Mouse (Mus musculus) NIH3T3 (cell line): ENCODE measurements around the gene E130308A19Rik.
A peak's percentile ranks its signal among the peaks of the same experiment; 100 is the strongest.
"Not testable (repeated sequence)": the region's sequence is repeated elsewhere in the genome, so short reads cannot be mapped to it uniquely, and the experiment has no call there.

Experiments
- DNase-seq: peaks from one replicate; pipeline ENCODE4 v3.0.0-alpha.2; 2012; ENCODE audit warnings: low read depth

E130308A19Rik gene

DNA sequence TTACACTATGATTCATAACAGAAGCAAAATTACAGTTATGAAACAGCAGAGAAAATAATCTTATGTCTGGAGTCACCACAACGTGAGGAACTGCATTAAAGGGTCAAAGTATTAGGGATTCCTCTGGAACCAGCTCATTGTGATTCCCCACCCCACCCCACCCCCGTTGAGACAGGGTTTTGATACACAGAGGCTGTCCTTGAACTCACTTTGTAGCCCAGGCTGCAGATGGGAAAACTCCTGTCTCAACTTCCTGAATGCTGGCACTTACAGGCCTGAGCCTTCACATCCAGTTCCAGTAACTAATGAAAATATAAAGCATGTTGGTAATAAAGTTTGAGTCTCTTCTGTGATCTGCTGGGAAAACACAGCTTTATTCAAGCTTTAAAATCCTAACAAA lies 159.4 kb downstream of the E130308A19Rik start:
- no peak for DNase-seq

DNA sequence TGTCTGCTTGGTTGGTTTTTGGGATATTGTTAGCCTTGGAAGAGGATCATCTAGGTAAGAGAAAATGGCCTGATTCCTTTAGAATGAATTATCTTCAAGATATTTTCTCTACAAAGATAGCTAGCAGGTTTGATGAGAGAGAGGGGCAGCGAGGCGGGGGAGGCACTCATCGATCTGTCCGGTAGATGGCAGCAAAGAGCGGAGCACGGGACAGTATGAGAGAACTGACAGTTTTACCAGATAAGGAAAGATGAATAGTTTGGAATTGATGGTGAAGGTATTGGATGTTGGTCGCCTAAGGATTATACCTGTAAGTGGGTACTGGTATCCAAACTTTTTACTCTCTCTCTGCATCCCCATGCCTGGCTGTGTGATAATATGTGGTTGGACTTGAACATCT lies 160.7 kb downstream of the E130308A19Rik start:
- DNase-seq = peak; percentile 86

DNA sequence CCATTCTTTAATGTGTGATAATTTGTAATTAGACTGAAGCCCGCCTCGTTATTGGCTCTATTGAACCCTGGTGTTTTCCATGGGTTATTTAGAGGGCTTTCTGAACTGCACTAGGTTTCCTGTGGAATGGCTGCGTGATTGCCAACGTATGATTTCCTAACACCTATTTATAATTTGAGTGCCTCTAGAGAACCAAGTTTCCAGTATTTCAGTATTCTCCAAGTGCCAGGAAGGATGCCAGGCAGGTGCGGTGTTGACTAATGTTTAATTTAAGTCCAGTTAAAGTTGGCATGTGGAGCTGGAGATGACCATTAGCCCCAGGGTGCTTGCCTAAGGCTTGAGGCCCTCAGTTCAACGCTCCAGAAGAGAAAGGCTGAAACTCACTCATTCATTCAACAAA lies 161.1 kb downstream of the E130308A19Rik start:
- DNase-seq = peak; percentile 49

DNA sequence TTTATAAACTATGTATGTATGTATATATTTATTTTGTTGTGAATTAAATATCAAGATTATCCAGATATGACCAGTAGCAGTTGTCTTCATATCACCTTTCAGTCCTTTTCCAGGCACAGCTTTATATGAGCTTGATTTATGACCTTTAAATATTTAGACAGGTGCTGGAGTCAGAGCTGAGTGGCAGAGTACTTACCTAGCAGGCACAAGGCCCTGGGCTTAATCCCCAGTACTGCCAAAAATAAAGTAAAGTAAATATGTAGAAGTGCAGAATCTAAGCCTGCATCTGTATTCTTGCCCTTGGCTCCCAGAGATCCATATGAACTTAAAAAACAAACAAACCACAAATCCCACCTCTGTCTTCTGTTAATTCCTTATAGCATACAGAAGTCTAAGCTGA lies 163.0 kb downstream of the E130308A19Rik start:
- DNase-seq = no peak

DNA sequence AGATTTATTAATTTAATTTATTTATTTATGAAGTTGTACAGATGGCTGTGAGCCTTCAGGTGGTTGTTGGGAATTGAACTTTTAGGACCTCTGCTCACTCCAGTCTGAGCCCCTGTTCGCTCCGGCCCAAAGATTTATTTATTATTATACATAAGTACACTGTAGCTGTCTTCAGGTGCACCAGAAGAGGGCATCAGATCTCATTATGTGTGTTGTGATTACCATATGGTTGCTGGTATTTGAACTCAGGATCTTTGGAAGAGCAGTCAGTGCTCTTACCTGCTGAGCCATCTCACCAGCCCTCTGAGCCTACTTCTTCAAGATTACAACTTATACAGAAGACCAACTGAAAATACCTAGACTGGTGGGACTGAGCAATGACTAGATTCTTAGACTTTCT lies 167.6 kb downstream of the E130308A19Rik start:
- DNase-seq = not testable (repeated sequence)

DNA sequence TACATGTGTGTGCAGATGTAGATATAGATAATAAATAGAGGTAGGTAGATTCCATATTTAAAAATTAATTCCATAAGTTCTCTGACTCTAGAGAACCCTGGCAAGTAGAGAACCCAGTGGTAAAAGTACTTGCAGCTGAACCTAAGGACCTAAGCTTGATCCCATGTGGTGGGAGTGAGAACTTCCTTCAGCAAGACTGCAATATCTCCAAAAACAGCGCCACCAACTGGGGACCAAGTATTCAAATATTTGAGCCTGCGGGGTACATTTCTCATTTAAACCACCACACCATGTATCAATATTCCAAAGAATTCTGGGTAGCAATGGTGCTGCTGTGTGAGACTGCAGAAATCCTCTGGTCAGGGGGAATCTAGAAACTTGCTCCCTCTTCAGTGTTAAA lies 168.1 kb downstream of the E130308A19Rik start:
- DNase-seq = no peak

DNA sequence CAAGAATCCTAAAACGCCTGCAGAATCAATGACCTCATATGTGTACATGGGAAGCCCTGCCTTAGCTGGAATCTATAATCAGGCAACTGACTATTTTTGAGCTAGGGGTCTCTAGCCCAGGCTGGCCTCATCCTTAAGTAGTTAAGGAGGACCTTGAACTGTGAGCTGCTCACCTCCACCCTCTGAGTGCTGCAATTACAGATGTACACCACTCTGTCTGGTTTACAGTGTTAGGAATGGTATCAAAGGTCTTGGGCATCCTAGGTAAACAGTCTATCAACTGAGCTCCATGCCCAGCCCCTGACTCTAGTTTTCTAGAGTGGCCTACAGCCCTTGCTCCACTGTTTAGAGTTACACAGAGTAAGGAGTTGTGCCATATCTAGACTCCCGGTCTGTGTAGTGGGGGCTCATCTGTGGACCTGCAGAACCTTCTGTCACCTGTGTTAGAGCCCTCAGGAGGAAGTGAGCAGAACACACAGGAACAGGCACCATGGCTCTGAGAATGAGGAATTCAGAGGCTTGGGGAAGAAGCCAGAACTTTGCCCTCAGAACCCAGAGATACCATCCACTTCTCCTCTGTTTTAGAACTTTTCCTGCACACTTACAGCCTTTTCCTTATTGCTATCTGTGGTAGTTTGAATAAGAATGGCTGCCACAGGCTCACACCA lies 169.9 kb downstream of the E130308A19Rik start:
- DNase-seq = no peak

DNA sequence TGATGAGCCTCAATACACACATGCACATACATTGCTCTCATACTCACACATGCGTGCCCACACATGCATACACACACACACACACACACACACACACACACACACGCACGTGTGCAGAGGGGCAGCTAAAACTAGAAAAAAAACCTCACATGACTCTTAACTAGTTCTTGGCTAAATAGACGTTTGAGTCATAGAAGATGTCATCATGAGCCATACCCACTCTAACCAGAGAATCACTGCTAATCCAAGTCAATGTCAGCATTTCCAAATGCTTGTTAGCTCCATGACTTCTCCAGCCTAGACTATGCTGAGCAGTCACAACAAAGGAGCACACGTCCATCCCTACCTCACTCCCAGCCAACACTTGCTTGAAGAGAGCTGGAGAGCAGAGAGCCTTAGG lies 174.2 kb downstream of the E130308A19Rik start:
- peak; percentile 78 for DNase-seq

DNA sequence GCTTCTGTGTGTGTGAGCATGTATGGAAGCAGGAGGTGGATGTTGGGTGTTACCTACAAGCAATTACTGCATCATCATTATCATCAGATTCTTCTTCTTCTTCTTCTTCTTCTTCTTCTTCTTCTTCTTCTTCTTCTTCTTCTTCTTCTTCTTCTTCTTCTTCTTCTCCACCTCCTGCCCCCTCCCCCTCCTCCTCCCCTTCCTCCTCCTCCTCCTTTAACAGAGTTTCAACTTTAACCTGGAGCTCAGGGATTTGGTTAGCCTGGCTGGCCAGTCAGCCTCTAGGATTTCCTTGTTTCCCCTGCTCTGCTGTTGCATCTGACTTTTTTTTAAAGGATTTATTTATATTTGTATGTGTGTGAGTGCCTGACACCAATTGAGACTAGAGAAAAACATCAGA lies 175.5 kb downstream of the E130308A19Rik start, which contains the start of gene Inip:
TSS of gene Inip (minus strand) at position 101 of the 400 bp plus-strand sequence.
- no peak for DNase-seq

DNA sequence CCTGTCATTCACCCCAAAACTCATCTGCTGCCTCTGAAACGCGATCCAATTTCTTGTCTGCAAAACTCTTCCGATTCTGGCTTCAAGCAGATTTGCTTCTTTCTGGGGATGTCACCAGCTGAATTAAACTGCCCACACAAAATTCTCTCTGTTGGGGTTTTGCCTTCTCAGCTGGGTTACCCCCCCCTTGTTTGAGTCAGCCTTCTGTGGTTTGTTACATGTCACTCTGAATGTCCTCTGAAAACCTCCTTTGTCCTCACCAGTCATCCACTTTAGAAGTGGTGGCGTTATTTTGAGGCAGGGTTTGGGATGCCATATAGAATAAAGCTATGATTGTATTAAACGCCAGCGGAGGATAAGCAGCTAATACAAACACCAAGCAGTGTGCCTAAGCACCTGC lies 176.1 kb downstream of the E130308A19Rik start:
- no peak for DNase-seq

DNA sequence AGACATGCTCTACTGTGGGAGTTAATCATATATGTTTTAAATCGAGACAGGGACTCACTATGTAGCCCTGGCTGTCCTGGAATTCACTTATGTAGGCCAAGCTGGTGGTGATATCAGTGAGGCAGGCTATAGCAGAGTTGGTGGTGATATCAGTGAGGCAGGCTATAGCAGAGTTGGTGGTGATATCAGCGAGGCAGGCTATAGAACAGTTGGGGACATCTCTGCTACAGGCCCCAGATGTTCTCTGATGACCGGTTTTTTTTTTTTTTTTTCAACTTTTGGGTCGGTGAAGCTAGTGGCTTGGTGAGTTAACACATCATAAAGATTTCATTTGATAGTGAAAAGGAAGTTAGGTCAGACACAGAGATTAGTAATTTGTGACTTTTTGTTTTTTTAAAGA lies 176.8 kb downstream of the E130308A19Rik start:
- no peak for DNase-seq

DNA sequence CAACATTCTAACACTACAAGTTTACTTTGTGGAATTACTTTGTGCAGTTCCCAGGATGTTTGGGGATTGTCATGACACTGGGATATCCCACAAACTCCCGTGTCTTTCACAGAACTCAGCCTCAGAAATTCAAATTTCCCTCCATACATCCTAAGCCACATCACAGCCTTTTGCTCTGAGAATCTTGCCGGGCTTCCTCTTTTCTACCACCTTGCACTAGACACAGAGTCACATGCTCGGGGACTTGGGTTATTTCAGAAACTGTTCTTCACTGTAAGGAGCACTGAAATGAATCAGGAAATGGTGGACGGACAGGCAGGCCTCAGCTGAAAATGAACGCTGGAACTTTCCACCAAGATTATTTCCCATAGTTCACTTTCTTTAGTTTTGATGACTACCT lies 177.3 kb downstream of the E130308A19Rik start:
- no peak for DNase-seq

DNA sequence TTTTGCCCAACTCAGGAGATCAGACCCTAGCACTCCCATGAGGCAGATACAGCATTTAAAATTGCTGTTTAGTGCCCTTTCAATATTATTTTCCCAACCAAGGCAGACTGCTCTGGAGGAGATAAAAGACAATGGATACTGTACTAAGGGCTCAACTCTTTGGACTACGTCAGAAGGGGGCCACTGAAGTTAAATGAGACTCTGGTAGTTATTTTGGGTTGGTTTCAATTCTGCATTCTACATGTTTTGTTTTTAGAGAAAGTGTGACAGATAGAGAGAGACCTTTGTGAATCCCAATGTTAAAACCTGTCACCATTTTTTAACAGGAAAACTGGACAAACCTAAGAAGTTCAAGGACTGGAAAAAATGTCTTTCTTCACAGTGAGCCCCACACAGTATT lies 178.7 kb downstream of the E130308A19Rik start:
- no peak for DNase-seq

DNA sequence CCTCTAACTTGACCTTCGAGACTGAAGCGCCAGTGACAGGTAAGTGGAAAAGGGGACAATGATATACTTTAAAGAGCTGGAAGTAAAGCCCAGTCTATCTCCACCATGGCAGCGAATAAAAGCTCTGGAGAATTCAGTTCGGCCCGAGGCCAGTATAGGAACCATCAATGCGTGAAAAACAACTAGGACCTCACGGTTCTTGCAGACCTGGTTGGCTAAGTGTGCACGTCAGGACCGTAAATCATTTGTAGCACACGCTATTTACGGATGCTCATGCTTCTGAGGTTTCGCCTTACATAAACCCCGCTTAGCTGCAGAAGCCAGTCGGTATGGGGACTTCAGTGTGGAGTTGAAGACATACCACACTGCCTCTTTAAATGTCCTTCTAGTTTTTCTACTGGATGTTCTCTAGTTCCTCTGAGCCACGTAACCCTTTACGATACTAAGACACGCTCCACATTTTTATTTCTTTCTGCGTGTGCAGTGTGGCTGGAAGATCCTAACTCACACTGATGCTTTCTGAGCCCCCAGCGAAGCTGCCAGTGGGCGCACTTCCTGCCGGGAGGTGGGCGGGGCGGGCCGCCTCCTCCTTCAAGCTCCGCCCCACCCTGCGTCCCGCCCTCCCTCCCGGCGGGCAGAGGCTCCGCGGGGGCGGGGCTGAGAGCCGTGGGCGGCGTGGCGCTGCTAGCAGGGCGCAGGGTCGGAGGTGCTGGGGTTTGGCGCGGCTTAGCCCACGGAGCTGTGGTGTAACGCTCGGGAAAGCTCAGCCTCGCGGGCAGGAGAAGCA lies 179.4 kb downstream of the E130308A19Rik start, which contains the start of gene Snx30:
TSS of gene Snx30 (plus strand) at position 660 of the 787 bp plus-strand sequence.
- DNase-seq = peak; percentile 98

DNA sequence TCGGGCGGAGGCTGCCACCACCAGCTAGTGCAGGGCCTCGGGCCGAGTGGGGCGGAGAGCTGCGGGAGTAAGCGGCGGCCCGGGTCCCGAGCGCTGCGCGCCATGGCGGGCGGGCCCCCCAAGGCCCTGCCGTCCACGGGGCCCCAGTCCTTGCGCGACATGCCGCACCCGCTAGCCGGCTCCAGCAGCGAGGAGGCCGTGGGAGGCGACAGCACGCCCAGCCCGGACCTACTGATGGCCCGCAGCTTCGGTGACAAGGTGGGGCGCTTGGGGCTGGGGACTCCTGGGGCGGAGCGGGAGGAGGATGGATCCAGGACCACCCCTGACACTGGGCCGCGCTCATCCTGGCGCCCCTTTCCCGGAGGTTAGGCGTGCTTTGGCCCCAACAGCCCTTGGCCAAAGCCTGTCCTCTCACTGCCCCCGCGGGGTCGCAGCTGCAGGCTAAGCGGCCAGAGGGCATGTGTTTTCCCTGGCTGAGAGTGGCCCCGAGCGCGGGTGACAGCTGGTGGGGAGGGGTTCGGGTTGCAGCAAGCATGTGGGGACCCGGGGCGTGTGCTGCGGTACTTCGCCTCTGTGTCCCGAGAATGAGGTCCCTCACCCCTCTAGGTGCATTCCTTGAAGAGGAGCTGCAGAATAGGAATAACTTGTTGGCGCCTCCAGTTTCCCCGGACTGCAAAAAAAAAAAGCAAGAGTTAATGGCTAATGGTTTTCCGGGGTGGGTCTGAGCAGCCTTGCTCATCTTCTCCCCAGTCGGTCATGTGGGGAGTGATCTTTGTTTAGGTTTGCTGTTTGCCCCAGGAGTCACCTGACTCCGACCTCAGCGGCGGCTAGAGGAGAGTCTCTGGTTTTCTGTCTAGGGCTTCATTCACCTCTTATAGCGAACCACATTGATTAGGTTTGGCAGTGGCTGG lies 180.2 kb downstream of the E130308A19Rik start:
- peak; percentile 70 for DNase-seq

DNA sequence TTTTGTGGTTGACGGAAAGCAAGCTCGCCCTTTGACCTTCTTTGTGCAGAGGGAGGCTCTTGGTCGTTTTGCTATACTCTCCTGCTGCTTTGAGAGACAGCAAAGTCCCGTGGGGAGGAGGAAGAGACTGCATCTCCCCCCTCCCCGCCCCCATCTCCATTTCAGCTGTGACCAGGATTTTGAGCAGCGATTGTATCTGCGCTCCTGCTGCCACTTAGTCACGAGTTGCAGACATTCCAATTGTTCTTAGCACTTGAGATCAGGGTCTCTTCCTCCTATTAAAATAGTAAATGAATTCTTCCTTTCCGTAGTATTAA lies 180.8 kb downstream of the E130308A19Rik start:
- no peak for DNase-seq

DNA sequence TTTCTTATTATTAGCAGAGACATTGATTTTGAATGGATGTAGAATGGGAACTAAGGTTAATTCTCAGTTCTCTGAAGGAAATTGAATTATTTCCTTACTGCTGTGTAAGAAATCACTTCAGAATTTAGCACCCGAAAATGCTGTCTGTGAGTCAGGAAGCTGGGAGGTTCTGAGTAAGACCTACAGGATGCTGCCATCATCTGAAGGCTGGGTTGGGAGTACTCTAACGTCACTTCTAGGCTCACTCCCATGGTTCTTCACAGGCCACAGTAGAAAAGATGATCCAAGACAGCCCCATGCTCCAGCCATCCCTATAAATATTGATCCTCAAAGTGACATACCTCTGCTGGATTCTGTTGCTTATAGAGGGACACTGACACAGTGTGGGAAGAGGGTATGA lies 181.5 kb downstream of the E130308A19Rik start:
- DNase-seq = no peak

DNA sequence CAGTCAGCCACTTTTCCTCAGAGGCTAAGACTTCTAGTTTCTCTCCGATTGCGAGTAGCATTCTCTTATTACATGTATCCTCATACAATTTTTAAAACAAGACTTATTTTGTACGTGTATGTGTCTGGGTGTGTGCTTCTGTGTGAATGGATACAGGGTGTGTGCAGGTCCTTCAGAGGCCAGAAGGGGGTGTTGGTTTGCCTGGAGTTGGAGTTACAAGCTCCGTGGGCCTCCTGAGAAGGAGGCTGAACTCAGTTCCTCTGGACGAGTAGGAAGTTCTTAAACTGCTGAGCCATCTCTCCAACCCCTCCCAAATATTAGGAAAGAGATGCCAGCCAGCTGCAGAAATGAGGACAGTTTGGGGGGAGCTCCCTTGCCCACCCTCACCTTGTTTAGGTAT lies 182.4 kb downstream of the E130308A19Rik start:
- no peak for DNase-seq
